ENCODE assay signal across 22 mouse cellular contexts in the genomic region with DNA sequence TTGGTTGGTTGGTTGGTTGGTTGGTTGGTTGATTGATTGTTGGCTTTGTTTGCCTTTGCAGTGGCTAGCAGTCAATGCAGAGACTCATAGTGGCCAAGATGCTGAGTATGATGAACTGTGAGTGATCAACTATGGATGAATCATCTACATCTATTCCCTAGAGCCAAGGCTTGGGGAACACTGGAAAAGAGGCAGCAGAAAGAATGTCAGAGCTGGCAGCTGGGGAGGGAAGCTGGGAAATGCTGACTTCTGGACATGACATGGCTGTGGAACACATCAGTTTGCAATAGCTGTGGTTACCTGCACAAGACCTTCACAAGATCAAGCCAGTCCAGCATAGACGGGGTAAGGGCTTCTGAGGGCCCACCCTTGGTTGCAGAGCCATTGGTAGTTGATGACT. TPM values are rescaled to one million over a fixed set of nuclear protein-coding genes. Genes with fewer than 3 reads are reported as not detected.
"Had no signal": no experiment of that assay in that cellular context is flagged by ENCODE, and none has a peak within 500 bp of the region (broad histone marks: within the 10 kb centered on the region; RNA-seq: fewer than 3 reads in every experiment).

No protein-coding gene starts in this region.

- DNase-seq: heart, adult 2 months; heart, postnatal 10 days; heart, postnatal 4 days; kidney, adult 18-20 months; kidney, adult 8-10 months; kidney, postnatal 10 days; kidney, postnatal 25 days; layer of hippocampus, adult 9-11 months; layer of hippocampus, postnatal 36 days; liver; liver, embryonic 13.5 days had no signal

RNA-seq across cellular contexts. Expression of gene Gdf10, which starts 20.2 kb away (rescaled TPM):
- total RNA-seq: granulocyte monocyte progenitor cell, adult 5-6 weeks had no signal

RNA-seq across cellular contexts. Expression of gene Gdf2, which starts 37.6 kb away (rescaled TPM):
- total RNA-seq: gastrocnemius, adult 8-10 months; gastrocnemius, postnatal 4 days; granulocyte monocyte progenitor cell, adult 5-6 weeks; layer of hippocampus, adult 18-20 months; layer of hippocampus, adult 8-10 months; layer of hippocampus, postnatal 14 days; layer of hippocampus, postnatal 36 days; left cerebral cortex, adult 18-20 months; left cerebral cortex, adult 8-10 months; left cerebral cortex, postnatal 10 days; left cerebral cortex, postnatal 36 days had no signal

RNA-seq across cellular contexts. Expression of gene Rbp3, which starts 50.6 kb away (rescaled TPM):
- total RNA-seq: gastrocnemius, adult 8-10 months; gastrocnemius, postnatal 4 days; granulocyte monocyte progenitor cell, adult 5-6 weeks; heart, adult 2 months; heart, postnatal 10 days; heart, postnatal 25 days; heart, postnatal 4 days; left cerebral cortex, adult 18-20 months had no signal
